Mouse (Mus musculus): ENCODE results near the gene Ung.

DNA sequence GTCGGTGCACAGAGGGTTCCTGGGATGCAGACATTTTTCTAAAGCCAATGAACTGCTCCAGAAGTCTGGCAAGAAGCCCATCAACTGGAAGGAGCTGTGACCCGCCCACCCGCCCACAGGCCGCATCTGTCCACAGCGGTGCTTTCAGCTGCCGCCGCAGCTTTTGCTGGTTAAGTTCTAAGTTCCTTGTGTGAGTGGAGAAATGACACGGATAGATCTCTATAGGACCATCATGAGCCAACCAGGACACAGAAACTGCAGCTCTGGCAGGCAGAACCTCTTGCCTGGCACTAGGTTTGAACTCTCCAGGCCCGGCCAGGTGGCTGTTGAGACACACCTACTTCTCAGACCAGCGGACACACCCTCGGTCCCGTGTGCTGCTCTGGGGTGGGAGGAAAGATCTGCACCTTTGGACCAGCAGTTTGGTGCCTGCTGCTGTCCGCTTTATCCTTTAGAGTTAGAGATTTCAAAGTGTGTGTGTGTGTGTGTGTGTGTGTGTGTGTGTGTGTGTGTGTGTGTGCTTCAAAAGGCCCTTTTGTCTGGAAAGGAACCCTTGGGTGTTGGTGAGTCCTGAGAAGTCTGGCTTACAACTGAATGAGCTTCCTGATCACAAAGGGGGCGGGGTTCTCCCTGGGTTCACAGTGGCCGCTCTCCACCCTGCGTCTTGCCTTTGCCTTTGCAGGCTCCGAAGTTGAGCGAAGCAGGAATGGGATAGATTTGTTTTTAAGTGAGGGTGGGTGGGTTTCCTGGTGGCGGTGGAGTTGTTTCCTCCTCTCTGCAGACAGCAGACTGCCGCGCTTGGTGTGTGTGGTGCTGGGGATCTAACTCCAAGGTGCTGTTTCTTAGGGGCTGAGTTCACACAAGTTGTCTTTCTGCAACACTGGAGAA lies 8.3 kb downstream of the Ung start:
- no peak for TF ChIP-seq POLR2A (IDR thresholded peaks at IDR 0.05; ENCODE audit: control insufficient read depth, low read depth, low read length)
- TF ChIP-seq CTCF (IDR thresholded peaks at IDR 0.05; ENCODE audit: control insufficient read depth, insufficient read depth, insufficient replicate concordance, low read depth, low read length) = no peak
